Mouse (Mus musculus) stomach, embryonic 14.5 days (tissue): ENCODE measurements at regions not wholly inside any gene's neighbourhood (a gene's known extent, or its start where the extent isn't known, plus 50 kb on each side); places are given as distances from the start of the nearest gene placed in this dataset.

Experiments
- ATAC-seq: fragments of 200-750 bp; cut with Nextera tagmentation; 2 replicates; pipeline ENCODE4 v1.8.0; 2017; ENCODE audit warnings: low read depth, moderate TSS enrichment; ENCODE audit not compliant: insufficient number of reproducible peaks, insufficient read depth, low FRiP score
- H3K27ac ChIP-seq: fragments of 300-500 bp; sonication (generic); 2 replicates; pipeline ENCODE4 v1.5.1; 2014; ENCODE audit warnings: mild to moderate bottlenecking, low read length, moderate library complexity, mixed read lengths
- H3K27me3 ChIP-seq: fragments of 300-500 bp; sonication (generic); 2 replicates; pipeline ENCODE4 v1.6.1; 2014; ENCODE audit warnings: low read length, control low read depth, mixed read lengths; ENCODE audit not compliant: control insufficient read depth, insufficient read depth
- H3K36me3 ChIP-seq: fragments of 300-500 bp; sonication (generic); 2 replicates; pipeline ENCODE4 v1.6.1; 2014; ENCODE audit warnings: mild to moderate bottlenecking, control low read depth, low read length, moderate library complexity, mixed read lengths; ENCODE audit not compliant: control insufficient read depth, insufficient read depth
- H3K4me1 ChIP-seq: fragments of 300-500 bp; sonication (generic); 2 replicates; pipeline ENCODE4 v1.6.1; 2014; ENCODE audit warnings: low read length, control low read depth, mixed read lengths; ENCODE audit not compliant: control insufficient read depth, insufficient read depth
- H3K4me2 ChIP-seq: fragments of 300-500 bp; sonication (generic); replicated peaks from 2 replicates; pipeline ENCODE4 v1.6.1; 2014; ENCODE audit warnings: low read depth, low read length, control low read depth
- H3K4me3 ChIP-seq: fragments of 300-500 bp; sonication (generic); 2 replicates; pipeline ENCODE4 v1.5.1; 2014; ENCODE audit warnings: low read depth, low read length, control low read depth
- H3K9ac ChIP-seq: fragments of 300-500 bp; sonication (generic); replicated peaks from 2 replicates; pipeline ENCODE4 v1.6.1; 2014; ENCODE audit warnings: low read depth, mild to moderate bottlenecking, control low read depth, low read length, moderate library complexity, mixed read lengths
- H3K9me3 ChIP-seq: fragments of 300-500 bp; sonication (generic); 2 replicates; pipeline ENCODE4 v1.6.1; 2016; ENCODE audit warnings: low read depth, low read length, control low read depth; ENCODE audit not compliant: control insufficient read depth
- WGBS: fragments of 180-500 bp; shearing (Covaris S2); extraction: QIAGEN DNeasy Blood & Tissue Kit; methylation state at CpG from one replicate; pipeline ENCODE4 v1.1.7; 2014; 5-methylcytosine and 5-hydroxymethylcytosine counted together

GRCm38 (mm10) chr8:128260836-128261235, 97.6 kb upstream of the Nrp1 start:
- no peaks in the 10 kb centered on the region for H3K27me3 ChIP-seq
- H3K4me1 ChIP-seq: peaks cover 9% of the 10 kb centered on the region
- no peak overlapping the region for H3K4me2 ChIP-seq
- no peak overlapping the region for H3K4me3 ChIP-seq
- no peak for ATAC-seq
- 86% methylated on average over 3 of the region's 3 CpGs for WGBS
- H3K9ac ChIP-seq: no peak overlapping the region
- H3K36me3 ChIP-seq: no peaks in the 10 kb centered on the region
- no peak overlapping the region for H3K27ac ChIP-seq
- H3K9me3 ChIP-seq: no peaks in the 10 kb centered on the region

- H3K4me2 ChIP-seq: no peak overlapping the region
- no peak for ATAC-seq
- no peaks in the 10 kb centered on the region for H3K9me3 ChIP-seq
- WGBS: 90% methylated on average over 3 of the region's 3 CpGs
- H3K9ac ChIP-seq: no peak overlapping the region
- peaks cover 9% of the 10 kb centered on the region for H3K4me1 ChIP-seq
- no peak overlapping the region for H3K27ac ChIP-seq
- H3K27me3 ChIP-seq: no peaks in the 10 kb centered on the region
- H3K36me3 ChIP-seq: no peaks in the 10 kb centered on the region
- no peak overlapping the region for H3K4me3 ChIP-seq
These were observed 97.0 kb upstream of the Nrp1 start for GRCm38 (mm10) chr8:128261367-128261766.

GRCm38 (mm10) chr8:128263251-128263947, 95.0 kb upstream of the Nrp1 start:
- Histone ChIP-seq H3K9ac (no peak overlapping the region), H3K4me3 (no peak overlapping the region), H3K4me2 (no peak overlapping the region), H3K27ac (no peak overlapping the region), H3K9me3 (no peaks in the 10 kb centered on the region), H3K36me3 (no peaks in the 10 kb centered on the region), H3K4me1 (peaks cover 17% of the 10 kb centered on the region), H3K27me3 (no peaks in the 10 kb centered on the region)
- 43% methylated on average over 9 of the region's 9 CpGs for WGBS
- ATAC-seq: no peak

- 41% methylated on average over 4 of the region's 4 CpGs for WGBS
- Histone ChIP-seq H3K27ac (peak overlapping the region; percentile 52; the same call in 1 of the 2 replicates), H3K9me3 (no peaks in the 10 kb centered on the region), H3K27me3 (no peaks in the 10 kb centered on the region), H3K4me2 (no peak overlapping the region), H3K36me3 (no peaks in the 10 kb centered on the region), H3K4me3 (no peak overlapping the region), H3K9ac (no peak overlapping the region), H3K4me1 (peaks cover 18% of the 10 kb centered on the region)
- no peak for ATAC-seq
These were observed 91.1 kb upstream of the Nrp1 start for GRCm38 (mm10) chr8:128267261-128267660.

GRCm38 (mm10) chr8:128268010-128268409, 90.4 kb upstream of the Nrp1 start:
- Histone ChIP-seq H3K4me2 (no peak overlapping the region), H3K9ac (no peak overlapping the region), H3K27me3 (no peaks in the 10 kb centered on the region), H3K36me3 (no peaks in the 10 kb centered on the region), H3K27ac (no peak overlapping the region), H3K9me3 (no peaks in the 10 kb centered on the region), H3K4me1 (peaks cover 21% of the 10 kb centered on the region), H3K4me3 (no peak overlapping the region)
- ATAC-seq: no peak
- WGBS: 65% methylated on average over 3 of the region's 3 CpGs

- 80% methylated on average over 1 of the region's 1 CpGs for WGBS
- no peak overlapping the region for H3K27ac ChIP-seq
These were observed 88.9 kb upstream of the Nrp1 start for GRCm38 (mm10) chr8:128269546-128269945.

GRCm38 (mm10) chr8:128272866-128273344, 85.5 kb upstream of the Nrp1 start:
- no peak for ATAC-seq
- Histone ChIP-seq H3K9me3 (no peaks in the 10 kb centered on the region), H3K4me1 (peaks cover 10% of the 10 kb centered on the region), H3K27ac (no peak overlapping the region), H3K36me3 (no peaks in the 10 kb centered on the region), H3K4me3 (no peak overlapping the region), H3K27me3 (no peaks in the 10 kb centered on the region), H3K4me2 (no peak overlapping the region), H3K9ac (no peak overlapping the region)
- WGBS: 32% methylated on average over 3 of the region's 3 CpGs

More at GRCm38 (mm10) chr8:128269546-128269945, 88.9 kb upstream of the Nrp1 start:
- Histone ChIP-seq H3K27me3 (no peaks in the 10 kb centered on the region), H3K9me3 (no peaks in the 10 kb centered on the region), H3K9ac (no peak overlapping the region), H3K4me2 (no peak overlapping the region), H3K4me3 (no peak overlapping the region), H3K36me3 (no peaks in the 10 kb centered on the region), H3K4me1 (peaks cover 15% of the 10 kb centered on the region)
- no peak for ATAC-seq

GRCm38 (mm10) chr8:128276475-128276874, 81.9 kb upstream of the Nrp1 start:
- WGBS: 52% methylated on average over 1 of the region's 1 CpGs
- ATAC-seq: no peak
- no peaks in the 10 kb centered on the region for H3K27me3 ChIP-seq

GRCm38 (mm10) chr8:128282802-128283201, 75.6 kb upstream of the Nrp1 start:
- no peak overlapping the region for H3K4me3 ChIP-seq
- ATAC-seq: no peak
- no peaks in the 10 kb centered on the region for H3K27me3 ChIP-seq
- H3K4me2 ChIP-seq: no peak overlapping the region
- no peaks in the 10 kb centered on the region for H3K4me1 ChIP-seq
- no peaks in the 10 kb centered on the region for H3K9me3 ChIP-seq
- 68% methylated on average over 3 of the region's 3 CpGs for WGBS
- H3K9ac ChIP-seq: no peak overlapping the region
- H3K36me3 ChIP-seq: no peaks in the 10 kb centered on the region
- H3K27ac ChIP-seq: no peak overlapping the region

More at GRCm38 (mm10) chr8:128276475-128276874, 81.9 kb upstream of the Nrp1 start:
- Histone ChIP-seq H3K27ac (no peak overlapping the region), H3K36me3 (no peaks in the 10 kb centered on the region), H3K4me1 (peaks cover 6% of the 10 kb centered on the region; the same call in 1 of the 2 replicates), H3K9ac (no peak overlapping the region), H3K4me2 (no peak overlapping the region), H3K9me3 (no peaks in the 10 kb centered on the region), H3K4me3 (no peak overlapping the region)
